Mouse (Mus musculus): ENCODE measurements at regions not wholly inside any gene's neighbourhood (a gene's known extent, or its start where the extent isn't known, plus 50 kb on each side); places are given as distances from the start of the nearest gene placed in this dataset.

- WGBS: 81% methylated on average over 5 of the region's 5 CpGs
- Histone ChIP-seq H3K9me3 (ENCODE audit: control insufficient read depth, low read depth, low read length) (no peaks in the 10 kb centered on the region), H3K9ac (replicated peaks; ENCODE audit: low read depth, low read length) (no peak overlapping the region), H3K4me1 (ENCODE audit: control insufficient read depth, insufficient read depth, low read length) (no peaks in the 10 kb centered on the region), H3K27me3 (ENCODE audit: control insufficient read depth, insufficient read depth, low read length) (no peaks in the 10 kb centered on the region), H3K36me3 (ENCODE audit: control insufficient read depth, insufficient read depth, low read length) (no peaks in the 10 kb centered on the region), H3K4me2 (replicated peaks; ENCODE audit: low read depth, low read length) (no peak overlapping the region), H3K27ac (ENCODE audit: low read length) (no peak overlapping the region), H3K4me3 (ENCODE audit: low read depth, low read length) (no peak overlapping the region)
- ATAC-seq (ENCODE audit: insufficient number of reproducible peaks, insufficient read depth, low FRiP score, low read depth): no peak
These were observed 532.9 kb upstream of the Negr1 start for GRCm38 (mm10) chr3:156028602-156029188.

GRCm38 (mm10) chr3:156070257-156070656 lies 491.3 kb upstream of the Negr1 start:
- Histone ChIP-seq H3K36me3 (ENCODE audit: control insufficient read depth, insufficient read depth, low read length) (no peaks in the 10 kb centered on the region), H3K4me2 (replicated peaks; ENCODE audit: low read depth, low read length) (no peak overlapping the region), H3K9ac (replicated peaks; ENCODE audit: low read depth, low read length) (no peak overlapping the region), H3K4me1 (ENCODE audit: control insufficient read depth, insufficient read depth, low read length) (no peaks in the 10 kb centered on the region), H3K27ac (ENCODE audit: low read length) (no peak overlapping the region), H3K27me3 (ENCODE audit: control insufficient read depth, insufficient read depth, low read length) (no peaks in the 10 kb centered on the region), H3K9me3 (ENCODE audit: control insufficient read depth, low read depth, low read length) (no peaks in the 10 kb centered on the region), H3K4me3 (ENCODE audit: low read depth, low read length) (no peak overlapping the region)
- ATAC-seq (ENCODE audit: insufficient number of reproducible peaks, insufficient read depth, low FRiP score, low read depth): no peak
- WGBS: 76% methylated on average over 4 of the region's 4 CpGs

GRCm38 (mm10) chr3:156082268-156082667 lies 479.3 kb upstream of the Negr1 start:
- H3K9ac ChIP-seq (replicated peaks; ENCODE audit: low read depth, low read length): no peak overlapping the region
- no peak overlapping the region for H3K4me3 ChIP-seq (ENCODE audit: low read depth, low read length)
- no peaks in the 10 kb centered on the region for H3K9me3 ChIP-seq (ENCODE audit: control insufficient read depth, low read depth, low read length)
- no peaks in the 10 kb centered on the region for H3K27me3 ChIP-seq (ENCODE audit: control insufficient read depth, insufficient read depth, low read length)
- H3K27ac ChIP-seq (ENCODE audit: low read length): no peak overlapping the region
- H3K4me2 ChIP-seq (replicated peaks; ENCODE audit: low read depth, low read length): no peak overlapping the region
- no peaks in the 10 kb centered on the region for H3K4me1 ChIP-seq (ENCODE audit: control insufficient read depth, insufficient read depth, low read length)
- no peak for ATAC-seq (ENCODE audit: insufficient number of reproducible peaks, insufficient read depth, low FRiP score, low read depth)
- no peaks in the 10 kb centered on the region for H3K36me3 ChIP-seq (ENCODE audit: control insufficient read depth, insufficient read depth, low read length)

GRCm38 (mm10) chr3:156093689-156094088 lies 467.9 kb upstream of the Negr1 start:
- no peak for ATAC-seq (ENCODE audit: insufficient number of reproducible peaks, insufficient read depth, low FRiP score, low read depth)
- H3K4me3 ChIP-seq (ENCODE audit: low read depth, low read length): no peak overlapping the region
- H3K27ac ChIP-seq (ENCODE audit: low read length): no peak overlapping the region
- no peaks in the 10 kb centered on the region for H3K9me3 ChIP-seq (ENCODE audit: control insufficient read depth, low read depth, low read length)
- H3K9ac ChIP-seq (replicated peaks; ENCODE audit: low read depth, low read length): no peak overlapping the region
- H3K27me3 ChIP-seq (ENCODE audit: control insufficient read depth, insufficient read depth, low read length): no peaks in the 10 kb centered on the region
- H3K4me2 ChIP-seq (replicated peaks; ENCODE audit: low read depth, low read length): no peak overlapping the region
- no peaks in the 10 kb centered on the region for H3K36me3 ChIP-seq (ENCODE audit: control insufficient read depth, insufficient read depth, low read length)
- no peaks in the 10 kb centered on the region for H3K4me1 ChIP-seq (ENCODE audit: control insufficient read depth, insufficient read depth, low read length)

GRCm38 (mm10) chr3:156094990-156095389 lies 466.6 kb upstream of the Negr1 start:
- no peak overlapping the region for H3K27ac ChIP-seq (ENCODE audit: low read length)
- ATAC-seq (ENCODE audit: insufficient number of reproducible peaks, insufficient read depth, low FRiP score, low read depth): no peak
- WGBS: 58% methylated on average over 3 of the region's 3 CpGs
- H3K4me3 ChIP-seq (ENCODE audit: low read depth, low read length): no peak overlapping the region
- H3K9me3 ChIP-seq (ENCODE audit: control insufficient read depth, low read depth, low read length): no peaks in the 10 kb centered on the region
- H3K27me3 ChIP-seq (ENCODE audit: control insufficient read depth, insufficient read depth, low read length): no peaks in the 10 kb centered on the region
- H3K4me1 ChIP-seq (ENCODE audit: control insufficient read depth, insufficient read depth, low read length): no peaks in the 10 kb centered on the region
- no peaks in the 10 kb centered on the region for H3K36me3 ChIP-seq (ENCODE audit: control insufficient read depth, insufficient read depth, low read length)
- H3K4me2 ChIP-seq (replicated peaks; ENCODE audit: low read depth, low read length): no peak overlapping the region
- H3K9ac ChIP-seq (replicated peaks; ENCODE audit: low read depth, low read length): no peak overlapping the region

GRCm38 (mm10) chr3:156105788-156106187 lies 455.8 kb upstream of the Negr1 start:
- no peak for ATAC-seq (ENCODE audit: insufficient number of reproducible peaks, insufficient read depth, low FRiP score, low read depth)
- Histone ChIP-seq H3K27ac (ENCODE audit: low read length) (no peak overlapping the region), H3K4me2 (replicated peaks; ENCODE audit: low read depth, low read length) (no peak overlapping the region), H3K27me3 (ENCODE audit: control insufficient read depth, insufficient read depth, low read length) (no peaks in the 10 kb centered on the region), H3K9ac (replicated peaks; ENCODE audit: low read depth, low read length) (no peak overlapping the region), H3K36me3 (ENCODE audit: control insufficient read depth, insufficient read depth, low read length) (no peaks in the 10 kb centered on the region), H3K4me1 (ENCODE audit: control insufficient read depth, insufficient read depth, low read length) (no peaks in the 10 kb centered on the region), H3K9me3 (ENCODE audit: control insufficient read depth, low read depth, low read length) (no peaks in the 10 kb centered on the region), H3K4me3 (ENCODE audit: low read depth, low read length) (no peak overlapping the region)
- WGBS: 96% methylated on average over 1 of the region's 1 CpGs

GRCm38 (mm10) chr3:156120341-156120740 lies 441.3 kb upstream of the Negr1 start:
- no peak overlapping the region for H3K9ac ChIP-seq (replicated peaks; ENCODE audit: low read depth, low read length)
- H3K9me3 ChIP-seq (ENCODE audit: control insufficient read depth, low read depth, low read length): no peaks in the 10 kb centered on the region
- H3K4me3 ChIP-seq (ENCODE audit: low read depth, low read length): no peak overlapping the region
- no peaks in the 10 kb centered on the region for H3K4me1 ChIP-seq (ENCODE audit: control insufficient read depth, insufficient read depth, low read length)
- no peak overlapping the region for H3K27ac ChIP-seq (ENCODE audit: low read length)
- 44% methylated on average over 3 of the region's 3 CpGs for WGBS
- no peaks in the 10 kb centered on the region for H3K27me3 ChIP-seq (ENCODE audit: control insufficient read depth, insufficient read depth, low read length)
- H3K36me3 ChIP-seq (ENCODE audit: control insufficient read depth, insufficient read depth, low read length): no peaks in the 10 kb centered on the region
- no peak for ATAC-seq (ENCODE audit: insufficient number of reproducible peaks, insufficient read depth, low FRiP score, low read depth)
- H3K4me2 ChIP-seq (replicated peaks; ENCODE audit: low read depth, low read length): no peak overlapping the region

GRCm38 (mm10) chr3:156131598-156131997 lies 430.0 kb upstream of the Negr1 start:
- 54% methylated on average over 1 of the region's 1 CpGs for WGBS
- no peak for ATAC-seq (ENCODE audit: insufficient number of reproducible peaks, insufficient read depth, low FRiP score, low read depth)
- H3K4me2 ChIP-seq (replicated peaks; ENCODE audit: low read depth, low read length): no peak overlapping the region
- no peaks in the 10 kb centered on the region for H3K9me3 ChIP-seq (ENCODE audit: control insufficient read depth, low read depth, low read length)
- no peaks in the 10 kb centered on the region for H3K36me3 ChIP-seq (ENCODE audit: control insufficient read depth, insufficient read depth, low read length)
- H3K9ac ChIP-seq (replicated peaks; ENCODE audit: low read depth, low read length): no peak overlapping the region
- no peak overlapping the region for H3K4me3 ChIP-seq (ENCODE audit: low read depth, low read length)
- H3K4me1 ChIP-seq (ENCODE audit: control insufficient read depth, insufficient read depth, low read length): no peaks in the 10 kb centered on the region
- H3K27me3 ChIP-seq (ENCODE audit: control insufficient read depth, insufficient read depth, low read length): no peaks in the 10 kb centered on the region
- no peak overlapping the region for H3K27ac ChIP-seq (ENCODE audit: low read length)

GRCm38 (mm10) chr3:156141355-156141754 lies 420.2 kb upstream of the Negr1 start:
- H3K4me2 ChIP-seq (replicated peaks; ENCODE audit: low read depth, low read length): no peak overlapping the region
- no peak overlapping the region for H3K4me3 ChIP-seq (ENCODE audit: low read depth, low read length)
- 0 out of 2 replicates have a peak, but pooled peaks have one; percentile 28 for ATAC-seq (ENCODE audit: insufficient number of reproducible peaks, insufficient read depth, low FRiP score, low read depth)
- no peak overlapping the region for H3K27ac ChIP-seq (ENCODE audit: low read length)
- H3K4me1 ChIP-seq (ENCODE audit: control insufficient read depth, insufficient read depth, low read length): no peaks in the 10 kb centered on the region
- H3K9ac ChIP-seq (replicated peaks; ENCODE audit: low read depth, low read length): no peak overlapping the region
- H3K27me3 ChIP-seq (ENCODE audit: control insufficient read depth, insufficient read depth, low read length): no peaks in the 10 kb centered on the region
- WGBS: 58% methylated on average over 5 of the region's 5 CpGs
- no peaks in the 10 kb centered on the region for H3K36me3 ChIP-seq (ENCODE audit: control insufficient read depth, insufficient read depth, low read length)
- H3K9me3 ChIP-seq (ENCODE audit: control insufficient read depth, low read depth, low read length): no peaks in the 10 kb centered on the region

Measured in stomach, embryonic 14.5 days (tissue).